Mouse (Mus musculus) cerebellum, adult 2 months (tissue): ENCODE results near the gene Kcnh8.

Experiments
- CTCF ChIP-seq: fragments of 200-500 bp; IDR thresholded peaks from 2 replicates; pipeline ENCODE4 v1.5.1; 2011; ENCODE audit warnings: low read depth, mild to moderate bottlenecking, control low read depth, low read length, moderate library complexity, borderline replicate concordance; ENCODE audit not compliant: insufficient read depth
- POLR2A ChIP-seq: fragments of 200-500 bp; IDR thresholded peaks from 2 replicates; pipeline ENCODE4 v1.6.1; 2011; ENCODE audit warnings: low read length, control low read depth, borderline replicate concordance; ENCODE audit not compliant: insufficient read depth

DNA sequence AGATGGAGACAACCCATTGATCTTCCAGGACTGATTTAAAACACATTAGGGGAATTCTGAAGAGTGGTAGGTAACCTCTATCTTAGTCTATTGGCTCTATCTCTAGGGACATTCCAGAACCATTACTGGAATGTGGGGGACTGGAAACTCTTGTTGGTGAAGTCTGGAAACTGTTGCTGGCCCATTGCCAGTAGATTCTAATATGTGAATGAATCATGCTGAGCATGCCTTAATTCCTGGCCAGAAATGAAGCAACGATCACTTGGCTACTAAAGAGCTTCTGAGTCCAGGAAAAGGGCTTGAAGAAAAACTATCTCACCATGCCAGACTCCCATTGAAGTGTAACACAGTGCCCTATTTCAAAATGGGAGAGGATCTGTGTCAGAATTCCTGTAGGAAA, 208.3 kb downstream of the Kcnh8 start:
- no peak for TF ChIP-seq CTCF
- no peak for TF ChIP-seq POLR2A
